Mouse (Mus musculus): ENCODE data around the gene Olfm4.

- TF ChIP-seq POLR2A (IDR thresholded peaks at IDR 0.05; ENCODE audit: low read depth, low read length): no peak
- no peak for TF ChIP-seq CTCF (IDR thresholded peaks at IDR 0.05; ENCODE audit: extremely low read depth, insufficient read length, insufficient replicate concordance, low read depth, low read length)
Measured at GRCm38 (mm10) chr14:80046104-80046734, 62.3 kb downstream of the Olfm4 start.

All from small intestine, adult 2 months (tissue).